Mouse (Mus musculus) erythroblast, embryonic 14.5 days (primary cell): ENCODE results near the gene Ccl27a.

Source experiments
- GATA1 ChIP-seq: IDR thresholded peaks from 2 replicates; pipeline ENCODE4 v1.6.1; 2012; ENCODE audit warnings: low read length, inconsistent platforms, mixed read lengths
- TAL1 ChIP-seq: IDR thresholded peaks from 3 replicates; pipeline ENCODE4 v1.6.1; 2012; ENCODE audit warnings: low read length, inconsistent platforms, mixed read lengths

DNA sequence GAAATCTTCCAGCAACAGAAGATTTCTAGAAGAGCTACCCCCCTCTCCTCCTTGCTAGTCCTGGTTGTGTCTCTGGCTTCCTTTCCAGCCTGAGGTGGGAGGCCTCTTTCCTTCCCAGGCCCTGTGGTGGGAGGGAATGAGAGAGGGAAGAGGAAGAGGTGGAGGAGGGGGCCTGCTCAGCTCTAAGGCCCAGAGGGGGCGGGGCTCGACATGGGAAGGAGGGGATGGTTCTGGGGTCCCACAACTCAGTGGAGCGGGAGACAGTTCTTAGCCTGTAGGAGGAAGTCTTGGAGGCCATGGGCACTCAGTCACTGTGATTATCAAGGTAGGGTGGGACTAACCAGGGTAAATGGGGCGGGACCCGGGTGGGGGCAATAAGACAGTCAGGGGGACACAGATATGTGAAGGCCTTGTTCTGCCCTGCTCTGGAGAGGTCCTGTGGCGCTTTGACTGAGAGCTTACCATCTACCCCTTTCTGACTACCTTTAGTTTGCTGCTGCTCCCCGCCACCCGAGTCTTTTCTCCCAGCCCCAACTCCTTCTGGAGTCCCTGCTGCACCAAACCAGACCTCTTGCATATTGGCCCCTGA lies 11.9 kb downstream of the Ccl27a start:
- TF ChIP-seq GATA1 (no peak), TAL1 (no peak)
